Mouse (Mus musculus) neural tube, embryonic 14.5 days (tissue): ENCODE data around the gene Gse1. TPM values are rescaled to one million over a fixed set of nuclear protein-coding genes. Genes with fewer than 3 reads are reported as not detected.
A peak's percentile ranks its signal among the peaks of the same experiment; 100 is the strongest.

Experiments used
- ATAC-seq: fragments of 200-750 bp; cut with Nextera tagmentation; 2 replicates; pipeline ENCODE4 v1.8.0; 2017; ENCODE audit warnings: low read depth, mild to moderate bottlenecking, moderate TSS enrichment, moderate library complexity
- H3K27ac ChIP-seq: fragments of 300-500 bp; sonication (generic); 2 replicates; pipeline ENCODE4 v1.5.1; 2014; ENCODE audit warnings: low read depth, mild to moderate bottlenecking, control low read depth, low read length, moderate library complexity, mixed read lengths
- H3K27me3 ChIP-seq: fragments of 300-500 bp; sonication (generic); 2 replicates; pipeline ENCODE4 v1.6.1; 2014; ENCODE audit warnings: low read length; ENCODE audit not compliant: control insufficient read depth, insufficient read depth
- H3K36me3 ChIP-seq: fragments of 300-500 bp; sonication (generic); 2 replicates; pipeline ENCODE4 v1.6.1; 2014; ENCODE audit warnings: low read length, mixed read lengths; ENCODE audit not compliant: control insufficient read depth, insufficient read depth
- H3K4me1 ChIP-seq: fragments of 300-500 bp; sonication (generic); 2 replicates; pipeline ENCODE4 v1.6.1; 2014; ENCODE audit warnings: low read length; ENCODE audit not compliant: control insufficient read depth, insufficient read depth
- H3K4me2 ChIP-seq: fragments of 300-500 bp; sonication (generic); 2 replicates; pipeline ENCODE4 v1.6.1; 2014; ENCODE audit warnings: mild to moderate bottlenecking, low read depth, low read length, control low read depth
- H3K4me3 ChIP-seq: fragments of 300-500 bp; sonication (generic); 2 replicates; pipeline ENCODE4 v1.5.1; 2014; ENCODE audit warnings: low read depth, low read length, control low read depth, mixed read lengths
- H3K9ac ChIP-seq: fragments of 300-500 bp; sonication (generic); replicated peaks from 2 replicates; pipeline ENCODE4 v1.6.1; 2014; ENCODE audit warnings: low read depth, mild to moderate bottlenecking, control low read depth, low read length, mixed read lengths
- H3K9me3 ChIP-seq: fragments of 300-500 bp; sonication (generic); 2 replicates; pipeline ENCODE4 v1.6.1; 2016; ENCODE audit warnings: low read length; ENCODE audit not compliant: control insufficient read depth
- WGBS: fragments of 180-500 bp; shearing (Covaris S2); extraction: QIAGEN DNeasy Blood & Tissue Kit; methylation state at CpG from one replicate; pipeline ENCODE4 v1.1.7; 2014; 5-methylcytosine and 5-hydroxymethylcytosine counted together
- polyA plus RNA-seq: library from polyadenylated mRNA; unstranded; fragments of >200 nt; fragmentation: Nextera tagmentation; extraction: Ambion mirVana; gene quantifications from 2 replicates; pipeline ENCODE4 v1.2.1, GENCODE M21; 2014

Gene Gse1
- polyA plus RNA-seq, 1 experiment from 2014 or later, result 23.3 TPM

DNA sequence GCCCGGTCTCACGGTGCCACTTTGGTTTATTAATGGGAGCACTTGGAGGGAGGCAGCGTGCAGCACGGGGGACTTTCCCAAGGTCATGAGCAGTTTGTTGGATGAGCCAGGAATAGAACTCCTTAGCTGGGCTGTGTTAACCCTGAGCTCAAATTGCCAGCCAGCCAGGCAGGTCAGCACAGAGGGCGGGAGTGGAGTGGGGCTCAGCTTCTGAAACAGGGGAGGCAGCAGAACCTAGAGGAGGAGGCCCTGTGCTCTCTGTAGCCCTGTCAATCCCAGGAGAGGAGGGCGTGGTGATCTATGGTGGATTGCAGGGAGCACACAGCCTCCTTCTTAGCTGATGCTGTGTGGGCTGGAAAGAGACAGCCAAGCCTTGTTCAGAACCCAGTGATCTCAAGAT, 297.6 kb downstream of the Gse1 start:
- H3K27me3 ChIP-seq, result no peaks in the 10 kb centered on the region
- no peak overlapping the region for H3K4me3 ChIP-seq
- peaks cover 55% of the 10 kb centered on the region for H3K4me1 ChIP-seq
- no peaks in the 10 kb centered on the region for H3K36me3 ChIP-seq
- no peaks in the 10 kb centered on the region for H3K9me3 ChIP-seq
- H3K4me2 ChIP-seq, result no peak overlapping the region
- H3K27ac ChIP-seq, result no peak overlapping the region
- ATAC-seq, result no peak
- WGBS, result 34% methylated on average over 6 of the region's 6 CpGs
- no peak overlapping the region for H3K9ac ChIP-seq

- Histone ChIP-seq H3K4me3 (no peak overlapping the region), H3K4me1 (peaks cover 54% of the 10 kb centered on the region), H3K36me3 (no peaks in the 10 kb centered on the region), H3K9ac (no peak overlapping the region), H3K27me3 (no peaks in the 10 kb centered on the region), H3K4me2 (no peak overlapping the region), H3K9me3 (no peaks in the 10 kb centered on the region), H3K27ac (no peak overlapping the region)
- no peak for ATAC-seq
- WGBS, result 23% methylated on average over 4 of the region's 4 CpGs
Observed at GRCm38 (mm10) chr8:120526577-120526976, 298.3 kb downstream of the Gse1 start.

DNA sequence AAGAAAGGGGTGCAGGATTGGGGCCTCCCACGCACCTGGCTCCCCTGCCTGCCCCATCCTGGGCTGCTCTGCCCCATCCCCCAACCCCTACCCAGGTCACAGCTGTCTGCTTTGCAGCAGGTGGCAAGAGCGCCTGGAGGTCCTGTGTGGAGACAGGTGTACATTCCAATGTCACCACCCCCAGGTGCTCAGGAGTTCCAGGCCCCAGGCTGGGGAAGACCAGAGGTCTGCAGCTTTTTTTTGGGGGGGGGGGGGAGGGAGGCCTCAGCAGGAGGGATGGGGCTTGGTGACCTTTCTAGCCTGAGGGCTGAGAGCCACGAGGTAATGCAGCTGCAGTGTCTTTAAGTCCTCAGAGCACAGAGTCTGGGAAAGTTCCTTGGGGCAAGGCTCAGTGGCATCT, 300.1 kb downstream of the Gse1 start:
- Histone ChIP-seq H3K9me3 (no peaks in the 10 kb centered on the region), H3K27me3 (no peaks in the 10 kb centered on the region), H3K4me3 (no peak overlapping the region), H3K4me2 (no peak overlapping the region), H3K4me1 (peaks cover 65% of the 10 kb centered on the region), H3K9ac (no peak overlapping the region), H3K27ac (no peak overlapping the region), H3K36me3 (no peaks in the 10 kb centered on the region)
- no peak for ATAC-seq
- WGBS, result 26% methylated on average over 3 of the region's 3 CpGs

DNA sequence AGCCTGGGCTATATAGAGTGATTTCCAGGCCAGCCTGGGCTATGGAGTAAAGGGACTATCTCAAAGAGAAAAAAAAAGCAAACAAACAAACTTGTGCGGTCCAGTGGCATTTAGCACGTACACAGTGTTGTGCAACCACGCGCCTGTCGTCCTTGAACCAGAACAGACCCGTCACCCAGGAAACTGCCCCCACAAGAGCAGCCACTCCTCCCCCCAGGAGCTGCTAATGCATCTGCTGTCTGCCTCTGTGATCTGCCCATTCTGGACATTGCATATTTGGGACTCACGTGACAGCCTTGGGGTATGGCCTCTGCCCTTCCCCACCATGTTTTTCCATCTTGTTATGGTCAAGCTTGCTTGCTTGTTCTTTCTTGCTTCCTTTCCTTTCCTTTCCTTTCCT, 301.0 kb downstream of the Gse1 start:
- 43% methylated on average over 7 of the region's 7 CpGs for WGBS
- ATAC-seq, result no peak
- Histone ChIP-seq H3K9ac (no peak overlapping the region), H3K27ac (no peak overlapping the region), H3K36me3 (no peaks in the 10 kb centered on the region), H3K4me2 (no peak overlapping the region), H3K9me3 (no peaks in the 10 kb centered on the region), H3K27me3 (no peaks in the 10 kb centered on the region), H3K4me1 (peaks cover 65% of the 10 kb centered on the region), H3K4me3 (no peak overlapping the region)

DNA sequence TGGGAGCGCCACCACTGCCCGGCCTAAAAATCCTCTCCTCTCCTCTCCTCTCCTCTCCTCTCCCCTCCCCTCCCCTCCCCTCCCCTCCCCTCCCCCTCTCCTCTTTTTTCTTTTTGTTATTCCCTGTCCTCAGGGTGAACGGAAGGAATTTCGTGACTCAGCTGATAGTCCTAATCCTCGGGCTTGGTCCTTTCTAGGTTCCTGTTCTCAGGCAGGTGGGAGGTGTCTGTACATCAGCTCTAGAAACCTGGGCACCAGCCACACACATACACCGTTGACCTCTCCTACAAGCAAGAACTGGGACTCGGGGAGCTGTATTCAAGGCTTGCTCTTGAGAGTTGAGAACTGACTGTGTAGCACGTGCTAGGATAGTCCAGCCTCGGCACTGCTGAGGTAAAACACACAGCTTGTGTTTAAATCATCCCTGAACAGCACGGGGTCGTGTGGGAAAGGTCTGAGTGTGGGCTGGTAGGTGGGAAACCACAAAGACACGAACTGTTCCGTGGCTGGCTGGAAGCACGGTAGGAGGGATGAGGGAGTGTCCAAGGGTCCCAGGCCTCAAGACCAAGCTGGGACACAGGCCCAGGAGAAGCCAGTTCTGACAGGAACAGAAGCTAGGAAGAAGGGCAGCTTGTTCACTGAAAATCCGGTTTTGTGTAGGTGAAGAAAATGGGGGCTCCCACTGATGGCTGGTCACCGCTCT, 302.8 kb downstream of the Gse1 start:
- no peak overlapping the region for H3K4me2 ChIP-seq
- no peaks in the 10 kb centered on the region for H3K9me3 ChIP-seq
- H3K36me3 ChIP-seq, result no peaks in the 10 kb centered on the region
- H3K4me3 ChIP-seq, result no peak overlapping the region
- H3K27ac ChIP-seq, result peak overlapping the region; percentile 4; the same call in 1 of the 2 replicates
- H3K4me1 ChIP-seq, result peaks cover 75% of the 10 kb centered on the region
- H3K27me3 ChIP-seq, result no peaks in the 10 kb centered on the region
- no peak overlapping the region for H3K9ac ChIP-seq
- 45% methylated on average over 16 of the region's 16 CpGs for WGBS
- no peak for ATAC-seq

GRCm38 (mm10) chr8:120531775-120532516, 303.7 kb downstream of the Gse1 start:
- peaks cover 76% of the 10 kb centered on the region for H3K4me1 ChIP-seq
- WGBS, result 29% methylated on average over 10 of the region's 10 CpGs
- H3K9me3 ChIP-seq, result no peaks in the 10 kb centered on the region
- H3K27me3 ChIP-seq, result no peaks in the 10 kb centered on the region
- H3K27ac ChIP-seq, result peak overlapping the region; percentile 4
- no peaks in the 10 kb centered on the region for H3K36me3 ChIP-seq
- peak overlapping the region; percentile 34; the same call in 1 of the 2 replicates for H3K4me2 ChIP-seq
- H3K9ac ChIP-seq, result no peak overlapping the region; the same call in 1 of the 2 replicates
- H3K4me3 ChIP-seq, result no peak overlapping the region
- no peak for ATAC-seq

DNA sequence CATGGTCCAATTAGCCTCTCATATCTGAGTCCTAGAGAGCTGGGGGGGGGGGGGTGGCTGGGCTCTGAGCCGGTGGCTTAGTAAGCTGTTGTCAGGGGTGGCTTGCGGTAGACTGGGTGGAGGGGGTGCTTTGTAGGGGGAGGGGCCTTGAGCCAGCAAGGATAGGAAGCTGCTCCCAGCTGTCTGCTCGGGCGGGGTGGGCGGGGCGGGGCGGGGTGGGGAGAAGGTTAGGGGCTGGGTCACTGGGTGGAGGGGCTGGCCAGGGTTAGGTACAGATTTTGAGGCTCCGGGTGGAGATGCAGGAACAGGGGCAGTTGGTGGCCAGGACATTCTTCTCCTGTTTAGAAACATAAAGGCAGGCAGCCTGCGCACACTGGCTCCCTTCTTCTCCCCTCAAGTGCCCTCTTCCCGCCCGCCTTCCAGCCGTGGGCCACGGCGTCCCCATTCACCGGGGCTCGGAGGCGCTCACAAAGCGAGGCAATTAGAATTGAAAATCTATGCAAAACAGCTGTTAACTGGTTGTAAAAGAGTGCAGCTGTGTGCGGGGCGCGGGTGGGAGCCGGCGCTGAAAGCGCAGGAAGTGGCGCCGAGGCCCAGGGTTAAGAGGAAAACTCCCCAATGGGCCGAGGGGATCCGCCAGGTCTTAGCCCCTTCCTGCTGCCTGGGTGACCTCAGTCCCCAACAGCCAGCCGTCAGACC, 304.4 kb downstream of the Gse1 start:
- Histone ChIP-seq H3K4me1 (peaks cover 77% of the 10 kb centered on the region), H3K4me3 (no peak overlapping the region), H3K27me3 (no peaks in the 10 kb centered on the region), H3K36me3 (no peaks in the 10 kb centered on the region), H3K27ac (peak overlapping the region; percentile 66), H3K9ac (peak overlapping the region; percentile 12; the same call in 1 of the 2 replicates), H3K4me2 (peak overlapping the region; percentile 34; the same call in 1 of the 2 replicates), H3K9me3 (no peaks in the 10 kb centered on the region)
- ATAC-seq, result 0 out of 2 replicates have a peak, but pooled peaks have one; percentile 26
- WGBS, result 2% methylated on average over 29 of the region's 29 CpGs

DNA sequence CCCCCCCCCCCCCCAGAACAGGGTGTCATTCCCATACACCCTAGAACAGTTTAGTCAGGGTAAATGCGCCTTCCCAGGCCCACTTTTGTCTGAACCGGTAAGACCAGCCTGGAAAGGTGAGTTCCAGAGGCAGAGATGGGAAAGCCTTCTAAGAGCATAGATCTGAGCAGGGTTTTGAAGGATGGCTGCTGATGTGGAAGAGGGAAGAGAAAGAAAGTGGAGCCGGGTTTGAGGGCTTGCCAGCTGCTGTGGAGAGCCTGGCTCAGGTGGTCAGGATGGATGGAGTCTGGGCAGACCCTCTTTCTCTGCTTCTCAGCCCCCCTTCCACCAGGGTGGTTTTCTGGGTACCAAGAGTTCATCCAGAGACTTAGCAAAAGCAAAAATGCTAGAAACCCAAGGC, 305.1 kb downstream of the Gse1 start:
- ATAC-seq, result no peak
- Histone ChIP-seq H3K9ac (peak overlapping the region; percentile 12; the same call in 1 of the 2 replicates), H3K4me2 (peak overlapping the region; percentile 34; the same call in 1 of the 2 replicates), H3K4me3 (no peak overlapping the region), H3K9me3 (no peaks in the 10 kb centered on the region), H3K27ac (peak overlapping the region; percentile 66; the same call in 1 of the 2 replicates), H3K4me1 (peaks cover 76% of the 10 kb centered on the region), H3K36me3 (no peaks in the 10 kb centered on the region), H3K27me3 (no peaks in the 10 kb centered on the region)
- WGBS, result 20% methylated on average over 3 of the region's 3 CpGs
